Mouse (Mus musculus): ENCODE measurements around the gene Elac2.

- TF ChIP-seq MAFK (IDR thresholded peaks at IDR 0.05; ENCODE audit: insufficient read depth, low read depth, low read length) (no peak), HCFC1 (IDR thresholded peaks at IDR 0.05; ENCODE audit: borderline replicate concordance, insufficient read depth, low read length) (no peak), CHD2 (IDR thresholded peaks at IDR 0.05; ENCODE audit: low read depth, low read length) (no peak)
These were observed 16.2 kb upstream of the Elac2 start for GRCm38 (mm10) chr11:64962629-64963028.
